Mouse (Mus musculus) heart, embryonic 14.5 days (tissue): ENCODE data around the gene Nrcam. TPM values are rescaled to one million over a fixed set of nuclear protein-coding genes. Genes with fewer than 3 reads are reported as not detected.

Experiments used
- ATAC-seq: fragments of 200-750 bp; cut with Nextera tagmentation; 2 replicates; pipeline ENCODE4 v1.8.0; 2017; ENCODE audit warnings: low read depth, moderate TSS enrichment; ENCODE audit not compliant: insufficient number of reproducible peaks, insufficient read depth, low FRiP score
- H3K27ac ChIP-seq, 2 experiments: fragments of 200-500 bp in 1 of 2; fragments of 300-500 bp in 1 of 2; sonication (generic) in 1 of 2; replicated peaks in 1 of 2; 2 replicates each; pipeline ENCODE4 v1.5.1; 2012 to 2014; ENCODE audit warnings: low read depth in 2 of 2, low read length in 2 of 2, control low read depth in 1 of 2, mild to moderate bottlenecking in 1 of 2, mixed read lengths in 1 of 2; ENCODE audit not compliant: control insufficient read depth in 1 of 2, insufficient read depth in 1 of 2
- H3K27me3 ChIP-seq: fragments of 300-500 bp; sonication (generic); 2 replicates; pipeline ENCODE4 v1.6.1; 2014; ENCODE audit warnings: mild to moderate bottlenecking, low read length, control low read depth; ENCODE audit not compliant: control insufficient read depth, insufficient read depth
- H3K36me3 ChIP-seq: fragments of 300-500 bp; sonication (generic); 2 replicates; pipeline ENCODE4 v1.6.1; 2014; ENCODE audit warnings: mild to moderate bottlenecking, control low read depth, low read length, mixed read lengths; ENCODE audit not compliant: control insufficient read depth, insufficient read depth
- H3K4me1 ChIP-seq, 2 experiments: fragments of 200-500 bp in 1 of 2; fragments of 300-500 bp in 1 of 2; sonication (generic) in 1 of 2; 2 replicates each; pipeline ENCODE4 v1.6.1; 2012 to 2014; ENCODE audit warnings: low read length in 2 of 2, control low read depth in 1 of 2, mixed read lengths in 1 of 2; ENCODE audit not compliant: control insufficient read depth in 2 of 2, insufficient read depth in 2 of 2
- H3K4me2 ChIP-seq: fragments of 300-500 bp; sonication (generic); 2 replicates; pipeline ENCODE4 v1.6.1; 2014; ENCODE audit warnings: mild to moderate bottlenecking, low read length
- H3K4me3 ChIP-seq, 2 experiments: fragments of 200-500 bp in 1 of 2; fragments of 300-500 bp in 1 of 2; sonication (generic) in 1 of 2; 2 replicates each; pipeline ENCODE4 v1.5.1; 2012 to 2014; ENCODE audit warnings: low read length in 2 of 2, mild to moderate bottlenecking in 2 of 2, control low read depth in 1 of 2, low read depth in 1 of 2, moderate library complexity in 1 of 2; ENCODE audit not compliant: control insufficient read depth in 1 of 2, insufficient read depth in 1 of 2
- H3K9ac ChIP-seq: fragments of 300-500 bp; sonication (generic); 2 replicates; pipeline ENCODE4 v1.6.1; 2014; ENCODE audit warnings: mild to moderate bottlenecking, low read length
- H3K9me3 ChIP-seq: fragments of 300-500 bp; sonication (generic); 2 replicates; pipeline ENCODE4 v1.6.1; 2016; ENCODE audit warnings: low read length, control low read depth; ENCODE audit not compliant: control insufficient read depth
- WGBS: fragments of 180-500 bp; shearing (Covaris S2); extraction: QIAGEN DNeasy Blood & Tissue Kit; methylation state at CpG from one replicate; pipeline ENCODE4 v1.1.7; 2014; 5-methylcytosine and 5-hydroxymethylcytosine counted together
- polyA plus RNA-seq: library from polyadenylated mRNA; unstranded; fragments of >200 nt; fragmentation: Nextera tagmentation; extraction: Ambion mirVana; gene quantifications from 2 replicates; pipeline ENCODE4 v1.2.1, GENCODE M21; 2014

The Nrcam gene
- polyA plus RNA-seq, 1 experiment from 2014 or later = 1.3 TPM

DNA sequence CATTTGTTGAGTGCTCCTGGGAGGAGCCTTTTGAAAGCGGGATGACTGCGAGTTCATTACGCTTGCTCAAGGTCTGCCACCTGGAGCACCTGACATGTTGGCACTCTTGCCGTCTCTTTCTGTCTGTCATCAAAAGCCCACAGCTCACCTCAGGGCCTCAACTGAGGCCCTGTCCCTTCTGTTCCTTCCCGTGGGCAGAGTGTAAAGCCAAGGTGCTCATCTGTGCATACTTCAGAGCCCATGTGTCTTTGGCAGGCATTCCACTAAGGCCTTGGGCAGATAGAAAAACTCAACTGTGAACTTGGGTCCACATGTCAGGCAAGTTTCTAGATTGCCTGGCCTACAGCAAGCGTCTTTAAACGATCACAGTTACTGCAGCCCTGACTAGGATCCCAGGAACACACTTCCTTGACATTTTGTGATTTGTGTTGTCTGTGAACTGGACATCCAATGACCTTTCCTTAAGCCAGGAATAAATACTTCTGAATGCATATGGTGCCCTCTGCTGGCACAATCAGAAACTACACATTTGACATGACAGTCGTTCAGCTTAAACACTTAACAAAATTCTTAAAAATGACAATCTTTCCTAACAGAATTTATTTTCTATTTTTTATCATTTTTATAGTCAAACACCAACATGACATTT is 219.2 kb downstream of the Nrcam start:
- WGBS = 52% methylated on average over 8 of the region's 8 CpGs
- Histone ChIP-seq H3K36me3 (no peaks in the 10 kb centered on the region), H3K4me2 (no peak overlapping the region), H3K9ac (no peak overlapping the region), H3K27me3 (no peaks in the 10 kb centered on the region), H3K4me3 (no peak overlapping the region), H3K9me3 (no peaks in the 10 kb centered on the region), H3K4me1 (no peaks in the 10 kb centered on the region), H3K27ac (no peak overlapping the region)
- ATAC-seq = no peak

- Histone ChIP-seq H3K9ac (no peak overlapping the region), H3K4me1 (no peaks in the 10 kb centered on the region), H3K4me2 (no peak overlapping the region), H3K36me3 (no peaks in the 10 kb centered on the region), H3K27me3 (no peaks in the 10 kb centered on the region), H3K9me3 (no peaks in the 10 kb centered on the region), H3K27ac (no peak overlapping the region), H3K4me3 (no peak overlapping the region)
- no peak for ATAC-seq
- WGBS = 53% methylated on average over 9 of the region's 9 CpGs
Observed at GRCm38 (mm10) chr12:44548465-44548864, 219.8 kb downstream of the Nrcam start.

- no peaks in the 10 kb centered on the region for H3K9me3 ChIP-seq
- H3K27me3 ChIP-seq = no peaks in the 10 kb centered on the region
- no peak for ATAC-seq
- H3K4me1 ChIP-seq = no peaks in the 10 kb centered on the region
- H3K27ac ChIP-seq = no peak overlapping the region
- no peak overlapping the region for H3K9ac ChIP-seq
- no peaks in the 10 kb centered on the region for H3K36me3 ChIP-seq
- no peak overlapping the region for H3K4me2 ChIP-seq
- H3K4me3 ChIP-seq = no peak overlapping the region
Observed at GRCm38 (mm10) chr12:44551614-44552013, 222.9 kb downstream of the Nrcam start.

- no peak for ATAC-seq
- Histone ChIP-seq H3K27me3 (no peaks in the 10 kb centered on the region), H3K9ac (no peak overlapping the region), H3K36me3 (no peaks in the 10 kb centered on the region), H3K4me2 (no peak overlapping the region), H3K4me3 (no peak overlapping the region), H3K9me3 (no peaks in the 10 kb centered on the region), H3K4me1 (no peaks in the 10 kb centered on the region), H3K27ac (no peak overlapping the region)
- 57% methylated on average over 2 of the region's 2 CpGs for WGBS
Observed at GRCm38 (mm10) chr12:44554051-44554450, 225.4 kb downstream of the Nrcam start.

DNA sequence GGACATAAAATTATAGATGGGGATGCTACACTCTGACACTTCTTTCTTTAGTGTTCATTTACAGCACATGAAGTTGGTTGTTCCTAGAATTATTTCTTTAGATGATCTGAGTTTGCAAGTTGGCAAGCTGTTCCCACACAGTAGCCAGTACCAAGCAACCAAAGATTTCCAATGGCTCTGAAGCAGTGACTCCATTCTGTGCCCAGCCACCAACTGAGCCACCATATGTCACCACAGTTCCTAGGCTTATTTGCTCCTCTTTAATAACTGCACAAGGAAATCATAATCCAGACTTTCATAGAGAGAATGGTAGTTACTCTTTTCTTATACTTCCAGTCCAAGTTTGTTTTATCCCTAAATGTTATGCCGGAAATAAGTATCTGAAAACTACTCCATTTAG is 226.1 kb downstream of the Nrcam start:
- no peaks in the 10 kb centered on the region for H3K4me1 ChIP-seq

GRCm38 (mm10) chr12:44560002-44560401 is 231.3 kb downstream of the Nrcam start:
- Histone ChIP-seq H3K9me3 (no peaks in the 10 kb centered on the region), H3K4me2 (no peak overlapping the region), H3K27me3 (no peaks in the 10 kb centered on the region), H3K27ac (no peak overlapping the region), H3K4me3 (no peak overlapping the region), H3K4me1 (no peaks in the 10 kb centered on the region), H3K36me3 (no peaks in the 10 kb centered on the region), H3K9ac (no peak overlapping the region)
- no peak for ATAC-seq

More for the DNA sequence above, 226.1 kb downstream of the Nrcam start:
- Histone ChIP-seq H3K4me3 (no peak overlapping the region), H3K4me2 (no peak overlapping the region), H3K9ac (no peak overlapping the region), H3K27me3 (no peaks in the 10 kb centered on the region), H3K27ac (no peak overlapping the region), H3K9me3 (no peaks in the 10 kb centered on the region), H3K36me3 (no peaks in the 10 kb centered on the region)
- WGBS = 81% methylated on average over 1 of the region's 1 CpGs
- ATAC-seq = no peak

DNA sequence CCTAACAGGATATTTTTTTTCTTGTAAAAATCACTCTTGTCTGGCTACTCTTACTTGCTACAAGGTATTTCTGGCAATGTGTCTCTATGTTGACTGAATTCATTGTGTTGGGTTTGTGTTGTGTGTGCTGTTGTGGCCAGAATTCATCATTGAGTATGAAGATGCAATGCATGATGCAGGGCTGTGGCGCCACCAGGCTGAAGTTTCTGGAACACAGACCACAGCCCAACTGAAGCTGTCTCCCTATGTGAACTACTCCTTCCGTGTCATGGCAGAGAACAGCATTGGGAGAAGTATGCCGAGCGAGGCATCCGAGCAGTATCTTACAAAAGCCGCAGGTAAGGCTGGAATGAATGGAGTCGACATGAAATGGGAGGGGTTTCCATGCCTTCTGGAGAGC is 241.4 kb downstream of the Nrcam start:
- Histone ChIP-seq H3K9ac (no peak overlapping the region), H3K4me2 (no peak overlapping the region), H3K36me3 (no peaks in the 10 kb centered on the region), H3K9me3 (no peaks in the 10 kb centered on the region), H3K4me1 (no peaks in the 10 kb centered on the region), H3K27me3 (no peaks in the 10 kb centered on the region), H3K27ac (no peak overlapping the region), H3K4me3 (no peak overlapping the region)
- WGBS = 77% methylated on average over 7 of the region's 7 CpGs
- no peak for ATAC-seq

- ATAC-seq = no peak
- H3K9me3 ChIP-seq = no peaks in the 10 kb centered on the region
- H3K36me3 ChIP-seq = no peaks in the 10 kb centered on the region
- H3K27ac ChIP-seq = no peak overlapping the region
- H3K4me3 ChIP-seq = no peak overlapping the region
- 21% methylated on average over 3 of the region's 3 CpGs for WGBS
- H3K4me1 ChIP-seq = no peaks in the 10 kb centered on the region
- no peak overlapping the region for H3K9ac ChIP-seq
- H3K4me2 ChIP-seq = no peak overlapping the region
- no peaks in the 10 kb centered on the region for H3K27me3 ChIP-seq
Observed at GRCm38 (mm10) chr12:44572664-44573063, 244.0 kb downstream of the Nrcam start.
